Mouse (Mus musculus) CH12.LX (cell line): Measurements from ENCODE around the gene Ablim1.

Source experiments
- BHLHE40 ChIP-seq: IDR thresholded peaks from 2 replicates; pipeline ENCODE4 v1.6.1; 2011; ENCODE audit warnings: mild to moderate bottlenecking, low read depth, low read length, improper control_type of control experiment
- CTCF ChIP-seq, 2 experiments: IDR thresholded peaks in 1 of 2; conservative IDR thresholded peaks in 1 of 2; 2 replicates each; pipeline ENCODE4 v1.5.1; 2011 to 2012; ENCODE audit warnings: low read depth in 2 of 2, low read length in 2 of 2, improper control_type of control experiment in 1 of 2, inconsistent platforms in 1 of 2, mild to moderate bottlenecking in 1 of 2, moderate library complexity in 1 of 2
- EP300 ChIP-seq: IDR thresholded peaks from 2 replicates; pipeline ENCODE4 v1.6.1; 2011; ENCODE audit warnings: low read length, improper control_type of control experiment
- RAD21 ChIP-seq: IDR thresholded peaks from 2 replicates; pipeline ENCODE4 v1.6.1; 2011; ENCODE audit warnings: low read depth, mild to moderate bottlenecking, low read length, improper control_type of control experiment, moderate library complexity
- SMC3 ChIP-seq: IDR thresholded peaks from 2 replicates; pipeline ENCODE4 v1.6.1; 2011; ENCODE audit warnings: low read depth, low read length, improper control_type of control experiment
- USF1 ChIP-seq: IDR thresholded peaks from 2 replicates; pipeline ENCODE4 v1.6.1; 2014; ENCODE audit warnings: low read depth, mild to moderate bottlenecking, inconsistent platforms, low read length, improper control_type of control experiment
- ZNF384 ChIP-seq: IDR thresholded peaks from 2 replicates; pipeline ENCODE4 v1.6.1; 2012; ENCODE audit warnings: low read depth, low read length, improper control_type of control experiment, inconsistent platforms

DNA sequence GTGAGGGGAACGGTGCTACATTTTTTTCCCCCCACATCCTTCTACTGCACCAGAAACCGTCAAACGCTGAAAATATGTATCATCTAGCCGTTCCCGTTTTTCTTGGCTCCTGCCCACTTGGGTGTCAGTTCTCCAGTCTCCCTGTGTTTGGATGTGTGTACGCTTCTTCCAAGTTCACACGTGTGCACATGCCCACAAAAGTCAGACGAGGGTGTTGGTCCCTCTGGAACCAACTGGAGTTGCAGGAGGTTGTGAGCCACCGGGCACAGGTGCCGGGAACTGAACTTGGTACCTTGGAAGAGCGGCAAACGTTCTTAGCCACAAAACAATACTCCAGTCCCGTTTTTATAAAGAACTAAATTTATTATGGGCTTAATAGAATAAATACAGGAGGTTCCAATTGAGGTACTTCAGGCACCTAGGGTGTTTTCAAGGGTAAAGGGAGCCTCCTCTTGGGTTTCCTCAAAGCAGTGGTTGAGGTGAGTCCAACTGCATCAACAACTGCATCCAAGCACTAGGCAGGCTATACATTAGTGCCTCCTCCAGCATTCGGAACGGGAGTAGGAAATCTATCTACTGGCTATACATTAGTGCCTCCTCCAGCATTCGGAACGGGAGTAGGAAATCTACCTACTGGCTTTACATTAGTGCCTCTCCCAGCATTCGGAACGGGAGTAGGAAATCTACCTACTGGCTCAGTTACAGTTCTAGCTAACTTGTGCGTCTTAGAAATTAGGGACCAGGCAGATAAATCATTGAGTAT, 44.3 kb upstream of the Ablim1 start:
- TF ChIP-seq CTCF (conservative IDR thresholded peaks at IDR 0.05 in 1 of 2, IDR thresholded peaks at IDR 0.05 in 1 of 2; ENCODE audit: low read depth in 2 of 2, low read length in 2 of 2) (no peak), USF1 (no peak), RAD21 (no peak), BHLHE40 (peak; percentile 26), ZNF384 (no peak), SMC3 (no peak), EP300 (no peak)
